Mouse (Mus musculus) C2C12 (cell line): ENCODE measurements around the gene Wdr3.

Source experiments
- CEBPB ChIP-seq: IDR thresholded peaks from one replicate; pipeline ENCODE4 v1.6.1; 2011; ENCODE audit warnings: low read depth, mild to moderate bottlenecking, control low read depth, moderate library complexity
- CTCF ChIP-seq: IDR thresholded peaks from one replicate; pipeline ENCODE4 v1.5.1; 2011; ENCODE audit not compliant: control insufficient read depth, insufficient read depth, insufficient read length
- FOSL1 ChIP-seq: IDR thresholded peaks from one replicate; pipeline ENCODE4 v1.8.0; 2011; ENCODE audit warnings: mild to moderate bottlenecking, low read length; ENCODE audit not compliant: poor library complexity, insufficient read depth, severe bottlenecking
- MAX ChIP-seq: IDR thresholded peaks from one replicate; pipeline ENCODE4 v1.6.1; 2011; ENCODE audit warnings: mild to moderate bottlenecking, control low read depth
- MYOD1 ChIP-seq: IDR thresholded peaks from one replicate; pipeline ENCODE4 v1.6.1; 2011; ENCODE audit warnings: low read depth; ENCODE audit not compliant: control insufficient read depth, insufficient read length
- MYOG ChIP-seq: IDR thresholded peaks from one replicate; pipeline ENCODE4 v1.6.1; 2011; ENCODE audit not compliant: control insufficient read depth, insufficient read length; ENCODE audit errors: extremely low read depth
- USF1 ChIP-seq: IDR thresholded peaks from one replicate; pipeline ENCODE4 v1.6.1; 2011; ENCODE audit warnings: low read depth, mild to moderate bottlenecking, control low read depth, moderate library complexity

GRCm38 (mm10) chr3:100189861-100190260 is 27.7 kb upstream of the Wdr3 start:
- TF ChIP-seq CTCF (no peak), MYOD1 (no peak), MAX (no peak), CEBPB (no peak), USF1 (no peak), MYOG (no peak), FOSL1 (no peak)
